Mouse (Mus musculus): ENCODE results near the gene Rpia.

DNA sequence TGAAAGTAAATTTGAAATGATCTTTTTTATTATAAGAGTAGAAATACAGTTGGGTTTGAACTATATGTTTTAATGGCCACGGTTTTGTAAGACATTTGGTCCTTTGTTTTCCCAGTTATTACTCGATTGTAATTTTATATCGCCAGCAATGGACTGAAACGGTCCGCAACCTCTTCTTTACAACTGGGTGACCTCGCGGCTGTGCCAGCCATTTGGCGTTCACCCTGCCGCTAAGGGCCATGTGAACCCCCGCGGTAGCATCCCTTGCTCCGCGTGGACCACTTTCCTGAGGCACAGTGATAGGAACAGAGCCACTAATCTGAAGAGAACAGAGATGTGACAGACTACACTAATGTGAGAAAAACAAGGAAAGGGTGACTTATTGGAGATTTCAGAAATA lies 67.3 kb downstream of the Rpia start:
- no peak for TF ChIP-seq POLR2A (IDR thresholded peaks at IDR 0.05; ENCODE audit: low read depth, low read length)
- TF ChIP-seq CTCF (IDR thresholded peaks at IDR 0.05; ENCODE audit: extremely low read depth, insufficient read length, insufficient replicate concordance, low read depth, low read length) = no peak
